Mouse (Mus musculus) ovary, postnatal 36 days (tissue): ENCODE measurements around the gene Hoxb6.

Source experiments
- DNase-seq: peaks from one replicate; pipeline ENCODE4 v3.0.0; 2022; ENCODE audit warnings: low spot score, mixed read lengths

Hoxb6 gene

GRCm38 (mm10) chr11:96269869-96270268 is 22.4 kb upstream of the Hoxb6 start:
- peak; percentile 72 for DNase-seq

DNA sequence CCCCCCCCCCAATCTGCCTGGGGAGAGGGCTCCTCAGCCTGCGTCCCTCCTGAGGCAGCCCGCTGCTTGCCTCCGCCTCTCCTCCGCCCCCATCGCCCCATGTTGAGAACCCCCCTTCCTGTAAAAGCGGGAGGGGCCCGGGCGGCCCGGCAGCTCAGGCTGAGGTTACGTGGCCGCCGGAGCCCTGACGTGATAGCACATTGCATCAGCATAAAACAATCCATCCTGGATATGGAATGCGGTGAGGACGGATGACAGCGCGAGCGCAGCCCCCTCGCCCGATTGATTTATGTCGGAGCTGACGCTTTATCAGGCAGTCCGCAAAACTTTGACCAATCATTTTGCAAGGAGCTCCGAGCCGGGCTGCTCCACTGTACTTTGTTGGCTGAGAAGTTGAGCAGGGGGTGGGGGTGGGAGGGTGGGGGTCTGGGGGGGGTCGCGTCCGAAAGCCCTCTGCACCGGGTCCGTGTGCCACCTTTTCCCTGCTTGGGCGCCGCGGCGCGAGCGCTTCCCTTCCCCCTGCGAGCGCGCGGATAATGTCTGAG is 21.2 kb upstream of the Hoxb6 start, which contains the start of gene Hoxb9:
Hoxb9 (plus strand) TSS at position 462 of the 545 bp plus-strand sequence.
- DNase-seq = no peak

DNA sequence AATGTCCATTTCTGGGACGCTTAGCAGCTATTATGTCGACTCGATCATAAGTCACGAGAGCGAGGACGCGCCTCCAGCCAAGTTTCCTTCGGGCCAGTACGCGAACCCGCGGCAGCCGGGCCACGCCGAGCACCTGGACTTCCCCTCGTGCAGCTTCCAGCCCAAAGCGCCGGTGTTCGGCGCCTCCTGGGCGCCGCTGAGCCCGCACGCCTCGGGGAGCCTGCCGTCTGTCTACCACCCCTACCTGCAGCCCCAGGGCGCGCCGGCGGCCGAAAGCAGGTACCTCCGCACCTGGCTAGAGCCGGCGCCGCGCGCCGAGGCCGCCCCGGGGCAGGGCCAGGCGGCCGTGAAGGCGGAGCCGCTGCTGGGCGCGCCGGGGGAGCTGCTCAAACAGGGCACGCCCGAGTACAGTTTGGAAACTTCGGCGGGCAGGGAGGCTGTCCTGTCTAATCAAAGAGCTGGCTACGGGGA is 20.7 kb upstream of the Hoxb6 start:
- peak; percentile 45 for DNase-seq

GRCm38 (mm10) chr11:96272024-96272921 is 20.0 kb upstream of the Hoxb6 start:
- DNase-seq = no peak

- no peak for DNase-seq
Observed at GRCm38 (mm10) chr11:96274428-96274827, 17.8 kb upstream of the Hoxb6 start.

GRCm38 (mm10) chr11:96275896-96276295 is 16.4 kb upstream of the Hoxb6 start:
- DNase-seq = no peak

- DNase-seq = no peak
Observed at GRCm38 (mm10) chr11:96277151-96278044, 14.9 kb upstream of the Hoxb6 start.

DNA sequence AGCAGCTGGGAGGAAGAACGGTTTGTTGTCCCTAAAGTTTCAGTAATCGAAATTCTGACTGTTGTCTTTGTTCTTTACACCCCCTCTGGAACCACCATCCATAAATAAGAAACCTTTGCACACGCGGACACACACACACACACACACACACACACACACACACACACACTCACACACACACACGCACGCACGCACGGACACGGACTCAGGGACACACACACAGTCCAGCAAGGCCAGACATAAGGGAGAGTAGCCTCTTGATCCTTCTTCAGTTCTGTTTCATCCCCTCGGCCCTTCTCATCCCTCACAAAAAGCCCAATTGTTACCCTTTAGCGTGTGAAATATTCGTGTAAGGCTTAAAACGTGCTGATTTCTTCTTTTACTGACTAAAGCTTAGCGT is 14.0 kb upstream of the Hoxb6 start:
- DNase-seq = no peak

- DNase-seq = peak; percentile 79
Observed at GRCm38 (mm10) chr11:96278773-96279172, 13.5 kb upstream of the Hoxb6 start.

DNA sequence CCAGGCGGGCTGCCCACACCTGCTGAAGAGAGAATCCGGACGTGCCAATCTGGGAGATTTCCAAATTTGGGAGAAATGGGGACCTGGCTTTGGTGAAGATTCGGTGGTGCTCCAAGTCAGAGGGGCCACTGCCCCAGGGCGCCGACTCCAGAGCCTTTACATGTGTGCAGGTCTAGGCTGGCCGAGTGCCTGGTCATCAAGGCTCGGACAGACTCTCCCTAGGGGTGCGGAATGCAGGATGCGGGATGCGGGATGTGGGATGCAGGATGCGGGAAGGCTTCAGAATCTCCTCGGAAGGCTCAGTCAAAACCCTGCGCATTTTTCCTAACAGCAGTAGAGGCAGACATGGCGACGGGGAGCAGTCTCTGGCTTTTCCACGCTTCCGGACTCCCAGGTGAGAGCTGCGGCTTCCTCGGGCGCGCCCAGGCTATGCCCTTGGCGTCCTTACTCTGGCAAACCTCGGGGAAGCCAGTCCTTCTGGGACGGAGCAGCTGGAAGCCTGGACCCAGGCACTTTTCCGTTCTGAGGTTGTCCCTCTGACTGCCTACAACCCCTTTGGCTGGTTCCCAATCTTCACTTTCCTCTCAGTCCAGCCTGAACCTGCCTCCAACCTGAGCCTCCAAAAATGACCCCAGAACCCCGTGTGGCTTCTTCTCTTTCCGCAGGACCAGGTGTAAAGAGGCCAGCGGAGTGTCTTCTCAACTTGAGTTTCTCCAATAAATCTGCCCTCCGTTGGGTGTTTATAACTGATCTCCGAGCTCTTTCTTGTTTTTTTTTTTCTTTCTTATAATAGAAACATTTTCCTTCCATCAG is 12.6 kb upstream of the Hoxb6 start:
- no peak for DNase-seq

DNA sequence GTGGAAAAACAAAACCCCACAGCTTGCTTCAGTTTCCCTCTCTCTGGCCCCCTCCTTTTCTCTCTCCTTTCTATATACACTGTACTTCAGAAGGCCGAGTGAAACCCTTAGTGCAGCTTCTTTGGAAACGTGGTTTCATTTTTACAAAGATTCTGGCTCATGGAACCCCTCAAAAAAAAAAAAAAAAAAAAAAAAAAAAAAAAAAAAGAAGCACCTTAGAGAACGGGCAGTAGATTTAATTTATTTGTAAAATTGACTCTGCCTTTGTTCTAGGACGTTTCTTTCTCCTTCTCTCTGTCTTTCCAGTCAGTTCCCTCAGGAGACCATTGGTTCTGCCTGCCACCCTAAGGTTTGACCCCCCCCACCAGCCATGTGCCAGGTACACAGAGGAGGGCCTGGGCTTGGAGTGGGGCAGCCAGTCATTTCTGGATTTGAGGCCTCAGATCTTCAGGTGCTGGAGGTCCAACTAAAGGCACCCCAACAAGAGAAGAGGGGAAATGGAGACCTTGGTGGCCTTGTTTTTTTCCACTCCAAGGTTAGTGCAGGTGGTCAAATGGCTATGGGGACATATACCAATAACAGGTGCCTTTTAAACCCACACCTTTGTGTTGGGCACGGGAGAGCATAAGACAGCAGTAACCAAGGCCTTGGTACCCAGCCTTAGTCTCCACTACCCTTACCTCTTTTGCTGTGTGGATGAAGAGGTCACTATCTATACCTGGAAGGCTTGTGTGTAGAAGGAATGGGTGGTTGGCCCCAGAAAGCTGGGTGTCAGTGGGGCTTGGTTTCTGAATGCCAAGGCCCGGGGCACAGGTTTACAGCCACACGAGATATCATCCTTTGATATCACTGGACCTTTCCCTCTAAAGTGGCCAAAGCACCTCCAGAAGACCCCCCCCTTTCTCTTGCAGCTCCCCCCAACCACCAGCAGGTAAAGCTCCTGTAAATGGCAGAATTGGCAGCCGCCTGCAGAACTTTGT is 11.6 kb upstream of the Hoxb6 start:
- DNase-seq = no peak

- no peak for DNase-seq
Observed at GRCm38 (mm10) chr11:96281396-96281795, 10.9 kb upstream of the Hoxb6 start.

DNA sequence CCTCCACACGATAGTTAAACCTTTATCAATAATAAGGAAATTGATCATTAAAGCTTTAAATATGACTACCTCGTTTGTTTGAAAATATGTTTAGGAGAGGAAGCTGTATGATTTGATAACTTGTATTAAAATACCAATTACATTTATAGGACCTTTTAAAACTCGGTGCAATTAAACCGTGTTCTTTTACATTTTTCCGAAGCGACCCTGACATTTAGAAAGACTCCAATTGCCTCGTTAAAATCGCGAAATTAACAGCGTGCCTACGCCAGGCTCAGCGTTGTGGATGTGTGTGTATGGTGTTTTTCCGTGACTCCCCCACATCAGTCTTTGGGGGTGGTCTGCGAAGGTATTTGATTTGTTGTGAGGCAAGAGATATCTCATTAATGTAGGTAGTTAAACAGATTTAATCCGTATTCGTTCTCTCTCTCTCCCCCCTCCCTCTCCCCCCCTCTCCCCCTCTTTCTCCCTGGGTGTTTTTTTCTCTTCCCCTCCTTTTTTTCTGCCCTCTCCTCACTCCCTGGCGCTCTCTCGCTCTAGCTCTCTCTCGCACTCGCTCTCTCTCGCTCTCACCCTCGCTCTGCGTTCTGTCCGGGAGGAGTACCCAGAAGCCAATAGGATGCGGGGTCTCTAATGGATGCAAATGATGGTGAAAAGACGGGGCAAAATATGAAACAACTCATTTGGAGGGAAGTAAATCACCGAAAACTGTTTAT is 10.3 kb upstream of the Hoxb6 start, which contains the start of gene Hoxb8:
Hoxb8 (plus strand) TSS at position 51 of the 716 bp plus-strand sequence.
- no peak for DNase-seq

DNA sequence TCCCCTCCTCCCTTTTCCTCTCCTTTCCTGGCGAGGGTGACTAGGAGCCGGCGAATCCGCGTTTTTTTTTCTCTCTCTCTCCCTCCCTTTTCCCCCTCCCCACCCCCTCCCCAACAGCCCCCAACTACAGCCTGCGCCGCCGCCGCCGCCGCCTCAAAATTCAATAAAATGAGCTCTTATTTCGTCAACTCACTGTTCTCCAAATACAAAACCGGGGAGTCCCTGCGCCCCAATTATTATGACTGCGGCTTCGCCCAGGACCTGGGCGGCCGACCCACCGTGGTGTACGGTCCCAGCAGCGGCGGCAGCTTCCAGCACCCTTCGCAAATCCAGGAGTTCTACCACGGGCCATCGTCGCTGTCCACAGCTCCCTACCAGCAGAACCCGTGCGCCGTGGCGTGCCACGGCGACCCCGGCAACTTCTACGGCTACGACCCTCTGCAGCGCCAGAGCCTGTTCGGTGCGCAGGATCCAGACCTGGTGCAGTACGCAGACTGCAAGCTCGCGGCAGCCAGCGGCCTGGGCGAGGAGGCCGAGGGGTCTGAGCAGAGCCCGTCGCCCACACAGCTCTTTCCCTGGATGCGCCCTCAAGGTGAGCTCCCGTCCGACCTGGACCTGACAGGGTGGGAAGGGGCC is 9.4 kb upstream of the Hoxb6 start:
- DNase-seq = no peak

DNA sequence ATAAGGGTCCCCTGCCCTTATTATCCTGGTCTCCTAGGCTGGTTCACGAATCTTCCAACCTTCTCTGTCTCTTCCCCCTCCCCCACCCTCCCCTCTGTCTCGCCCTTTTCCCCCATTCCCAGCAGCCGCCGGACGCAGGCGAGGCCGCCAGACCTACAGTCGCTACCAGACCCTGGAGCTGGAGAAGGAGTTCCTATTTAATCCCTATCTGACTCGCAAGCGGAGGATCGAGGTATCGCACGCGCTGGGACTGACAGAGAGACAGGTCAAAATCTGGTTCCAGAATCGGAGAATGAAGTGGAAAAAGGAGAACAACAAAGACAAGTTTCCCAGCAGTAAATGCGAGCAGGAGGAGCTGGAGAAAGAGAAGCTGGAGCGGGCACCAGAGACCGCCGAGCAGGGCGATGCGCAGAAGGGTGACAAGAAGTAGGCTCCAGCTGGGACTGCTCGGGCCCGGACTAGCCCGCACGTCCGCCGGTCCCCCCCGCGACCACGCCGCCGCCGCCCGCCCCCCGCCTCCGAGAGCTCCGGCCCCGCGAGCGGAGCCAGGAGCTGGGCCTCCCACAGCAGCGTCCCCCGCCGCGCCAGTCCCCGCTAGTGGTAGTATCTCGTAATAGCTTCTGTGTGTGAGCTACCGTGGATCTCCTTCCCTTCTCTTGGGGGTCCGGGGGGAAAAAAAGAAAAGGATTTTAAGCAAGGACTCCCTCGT is 8.1 kb upstream of the Hoxb6 start:
- peak; percentile 37 for DNase-seq

GRCm38 (mm10) chr11:96284774-96285734 is 7.2 kb upstream of the Hoxb6 start:
- DNase-seq = peak; percentile 20
